ENCODE assay signal across 13 mouse cellular contexts in the genomic region with DNA sequence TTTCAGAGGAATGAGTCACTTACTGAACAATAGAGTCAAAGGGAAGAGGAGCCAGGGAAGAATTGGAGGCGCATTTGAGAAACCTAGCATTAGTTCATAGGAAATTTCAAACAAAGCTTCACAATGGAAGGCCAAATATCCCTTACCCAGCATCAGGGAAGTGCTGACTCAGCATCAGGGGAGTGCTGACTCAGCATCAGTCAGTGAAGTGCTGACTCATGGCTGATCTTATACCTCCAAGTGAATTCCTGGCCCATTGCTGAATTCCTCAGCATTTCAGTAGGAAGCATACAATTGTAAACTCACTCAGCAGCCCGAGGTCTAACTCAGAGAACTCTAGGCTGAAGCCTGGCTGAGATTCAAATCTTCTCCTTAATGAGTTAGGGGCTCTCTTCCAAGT.
DNase-seq lines count a peak whose midpoint lies in the region; ATAC-seq and TF ChIP-seq lines count a peak whose summit lies in the region.
"Had no signal": no experiment of that assay in that cellular context is flagged by ENCODE, and none has a peak within 500 bp of the region (broad histone marks: within the 10 kb centered on the region; RNA-seq: fewer than 3 reads in every experiment).

No protein-coding gene starts in this region.

- H3K9me3 ChIP-seq in forebrain, postnatal 0 days (ENCODE audit: low read length), result no peaks in the 10 kb centered on the region
- H3K9me3 ChIP-seq: hindbrain, embryonic 15.5 days; liver, embryonic 13.5 days; midbrain, embryonic 10.5 days had no signal

- H3K4me2 ChIP-seq in forebrain, postnatal 0 days (ENCODE audit: low read depth), result no peak overlapping the region
- H3K4me2 ChIP-seq: hindbrain, embryonic 15.5 days; liver, embryonic 13.5 days had no signal

- H3K27me3 ChIP-seq in kidney, adult 2 months (replicated peaks; ENCODE audit: control insufficient read depth, insufficient read depth, low read length), result no peaks in the 10 kb centered on the region
- H3K27me3 ChIP-seq in forebrain, postnatal 0 days (ENCODE audit: insufficient read depth, low read length), result no peaks in the 10 kb centered on the region
- H3K27me3 ChIP-seq: hindbrain, embryonic 15.5 days; liver, embryonic 13.5 days had no signal

- DNase-seq in kidney, adult 2 months, result peak; percentile 27
- DNase-seq in kidney, postnatal 14 days, result no peak
- peak; percentile 16 for DNase-seq in ES-CJ7 (ENCODE audit: low read depth, low spot score)
- peak; percentile 35 for DNase-seq in ZHBTc4 (ENCODE audit: low read depth, low spot score)
- no peak for DNase-seq in forebrain, postnatal 0 days
- no peak for DNase-seq in frontal cortex, postnatal 14 days (ENCODE audit: low spot score in 2 of 2)
- no peak for DNase-seq in ovary, postnatal 10 days (ENCODE audit: low spot score)
- DNase-seq: cerebellum, adult 18-20 months; heart, adult 18-20 months; liver, embryonic 13.5 days; thymus, postnatal 14 days had no signal

- H3K9ac ChIP-seq in forebrain, postnatal 0 days, result no peak overlapping the region
- H3K9ac ChIP-seq: hindbrain, embryonic 15.5 days; liver, embryonic 13.5 days had no signal

- H3K4me3 ChIP-seq in kidney, adult 2 months (ENCODE audit: insufficient read depth, low read depth, low read length), result no peak overlapping the region
- no peak overlapping the region for H3K4me3 ChIP-seq in forebrain, postnatal 0 days (ENCODE audit: low read depth, low read length)
- H3K4me3 ChIP-seq: hindbrain, embryonic 15.5 days; liver, embryonic 13.5 days; midbrain, embryonic 10.5 days had no signal

- no peak for TF ChIP-seq CTCF in kidney, adult 2 months (conservative IDR thresholded peaks at IDR 0.05; ENCODE audit: insufficient read depth, insufficient read length, low read depth, low read length)
- TF ChIP-seq CTCF in forebrain, postnatal 0 days (IDR thresholded peaks at IDR 0.05; ENCODE audit: low read depth), result no peak

- H3K27ac ChIP-seq in kidney, adult 2 months (ENCODE audit: insufficient read depth, low read depth, low read length), result no peak overlapping the region
- H3K27ac ChIP-seq in forebrain, postnatal 0 days (ENCODE audit: low read depth, low read length), result peak overlapping the region; percentile 51; the same call in 1 of the 2 replicates
- H3K27ac ChIP-seq: hindbrain, embryonic 15.5 days; liver, embryonic 13.5 days; midbrain, embryonic 10.5 days had no signal

- peaks cover 9% of the 10 kb centered on the region; the same call in 1 of the 2 replicates for H3K4me1 ChIP-seq in kidney, adult 2 months (ENCODE audit: control insufficient read depth, insufficient read depth, low read length)
- H3K4me1 ChIP-seq in forebrain, postnatal 0 days (ENCODE audit: insufficient read depth), result 0 out of 2 replicates have a peak, but pooled peaks cover 3% of the 10 kb centered on the region

- no peaks in the 10 kb centered on the region for H3K36me3 ChIP-seq in kidney, adult 2 months (ENCODE audit: control insufficient read depth, insufficient read depth, low read length)
- 0 out of 2 replicates have a peak, but pooled peaks cover 4% of the 10 kb centered on the region for H3K36me3 ChIP-seq in forebrain, postnatal 0 days (ENCODE audit: insufficient read depth)
- H3K36me3 ChIP-seq: hindbrain, embryonic 15.5 days; liver, embryonic 13.5 days; midbrain, embryonic 10.5 days had no signal

- no peak for ATAC-seq in forebrain, postnatal 0 days

- TF ChIP-seq POLR2A in kidney, adult 2 months (IDR thresholded peaks at IDR 0.05; ENCODE audit: low read depth, low read length), result no peak

- 52% methylated on average over 2 of the region's 2 CpGs for WGBS in kidney, adult 2 months
- WGBS in forebrain, postnatal 0 days, result 42% methylated on average over 2 of the region's 2 CpGs

Comparison
In these comparisons a context has a peak if more than half of its experiments do, and no peak if none do; other contexts are left out.
1. DNase-seq: peak in kidney, adult 2 months (single experiment), ES-CJ7 (single experiment) and ZHBTc4 (single experiment); none in kidney, postnatal 14 days (single experiment), forebrain, postnatal 0 days (single experiment), frontal cortex, postnatal 14 days (0 of 2) and ovary, postnatal 10 days (single experiment).